Comparison of ENCODE assay signal across 15 mouse cellular contexts in genomic region chr15:7031297-7032043, GRCm38 (mm10). TPM values are rescaled to one million over a fixed set of nuclear protein-coding genes. Genes with fewer than 3 reads are reported as not detected.
DNase-seq lines count a peak whose midpoint lies in the region; ATAC-seq and TF ChIP-seq lines count a peak whose summit lies in the region.
"Had no signal": no experiment of that assay in that cellular context is flagged by ENCODE, and none has a peak within 500 bp of the region (broad histone marks: within the 10 kb centered on the region; RNA-seq: fewer than 3 reads in every experiment).

No protein-coding gene starts in this region.

- H3K27me3 ChIP-seq in limb, embryonic 14.5 days (ENCODE audit: control insufficient read depth, insufficient read depth, low read length): no peaks in the 10 kb centered on the region
- no peaks in the 10 kb centered on the region for H3K27me3 ChIP-seq in limb, embryonic 10.5 days (ENCODE audit: low read depth, poor library complexity, severe bottlenecking)

- intact Hi-C loops in gastrocnemius, adult 2 months (cut with DNase I): no loop called here

- no peak for TF ChIP-seq CTCF in gastrocnemius, adult 2 months (IDR thresholded peaks at IDR 0.05)
- TF ChIP-seq CTCF in brain, embryonic 14.5 days (IDR thresholded peaks at IDR 0.05; ENCODE audit: borderline replicate concordance, extremely low read depth, insufficient read depth, insufficient read length): no peak

- DNase-seq in gastrocnemius, adult 2 months: peak; percentile 75
- no peak for DNase-seq in gastrocnemius, postnatal 4 days (ENCODE audit: low spot score in 2 of 2)
- DNase-seq in limb, embryonic 14.5 days (ENCODE audit: low spot score): peak; percentile 15
- DNase-seq in limb, embryonic 10.5 days (ENCODE audit: low spot score): no peak
- DNase-seq in 416B (ENCODE audit: low read depth): peak; percentile 44
- DNase-seq in brain, embryonic 14.5 days (ENCODE audit: low read depth): peak; percentile 31
- no peak for DNase-seq in frontal cortex, postnatal 36 days (ENCODE audit: low spot score in 2 of 2)
- DNase-seq in frontal cortex, postnatal 14 days (ENCODE audit: low spot score in 2 of 2): no peak
- DNase-seq: adrenal gland, postnatal 10 days; cerebellum, adult 11 months; kidney, adult 18-20 months; right cerebral cortex, postnatal 4 days; thymus, postnatal 36 days had no signal

- no peak overlapping the region for H3K4me2 ChIP-seq in limb, embryonic 14.5 days (replicated peaks; ENCODE audit: low read depth, low read length, severe bottlenecking)

- H3K9me3 ChIP-seq in limb, embryonic 14.5 days (ENCODE audit: control insufficient read depth, low read length): no peaks in the 10 kb centered on the region
- H3K9me3 ChIP-seq in limb, embryonic 10.5 days (replicated peaks): no peaks in the 10 kb centered on the region

- no peak for TF ChIP-seq POLR2A in limb, embryonic 14.5 days (IDR thresholded peaks at IDR 0.05; ENCODE audit: borderline replicate concordance, extremely low read depth, insufficient read depth, insufficient read length)
- no peak for TF ChIP-seq POLR2A in brain, embryonic 14.5 days (IDR thresholded peaks at IDR 0.05; ENCODE audit: borderline replicate concordance, extremely low read depth, insufficient read depth, insufficient read length, poor library complexity, severe bottlenecking)

- ATAC-seq in limb, embryonic 14.5 days (ENCODE audit: low FRiP score, low read depth): no peak
- ATAC-seq: forebrain, embryonic 16.5 days had no signal

- H3K9ac ChIP-seq in limb, embryonic 14.5 days (ENCODE audit: low read depth, low read length, severe bottlenecking): no peak overlapping the region

- H3K27ac ChIP-seq in gastrocnemius, adult 2 months: peak overlapping the region; percentile 83
- no peak overlapping the region for H3K27ac ChIP-seq in limb, embryonic 14.5 days (replicated peaks; ENCODE audit: low read depth, low read length)
- no peak overlapping the region for H3K27ac ChIP-seq in limb, embryonic 10.5 days
- H3K27ac ChIP-seq: macrophage had no signal

- WGBS in limb, embryonic 14.5 days: 36% methylated on average over 6 of the region's 6 CpGs
- 64% methylated on average over 6 of the region's 6 CpGs for WGBS in limb, embryonic 10.5 days

- H3K4me1 ChIP-seq in limb, embryonic 14.5 days (ENCODE audit: control insufficient read depth, insufficient read depth, low read length): peaks cover 8% of the 10 kb centered on the region
- peaks cover 14% of the 10 kb centered on the region for H3K4me1 ChIP-seq in limb, embryonic 10.5 days

- no peak overlapping the region; the same call in 1 of the 2 replicates for H3K4me3 ChIP-seq in gastrocnemius, adult 2 months
- H3K4me3 ChIP-seq in limb, embryonic 14.5 days (replicated peaks; ENCODE audit: low read length): no peak overlapping the region
- H3K4me3 ChIP-seq in limb, embryonic 10.5 days: no peak overlapping the region

- no peaks in the 10 kb centered on the region for H3K36me3 ChIP-seq in limb, embryonic 14.5 days (ENCODE audit: control insufficient read depth, insufficient read depth, low read length)
- no peaks in the 10 kb centered on the region for H3K36me3 ChIP-seq in limb, embryonic 10.5 days

RNA-seq across cellular contexts. Expression of gene Lifr, which starts 58.9 kb away (rescaled TPM):
- 10 to 100 TPM; 66.2 to 83.3 TPM for total RNA-seq in gastrocnemius, adult 2 months (2021)
- total RNA-seq in gastrocnemius, postnatal 4 days (2021): 10 to 100 TPM; 58.4 to 59.1 TPM
- polyA plus RNA-seq in limb, embryonic 14.5 days (2012; rRNA removed): 8.9 and 15.7 TPM in 2 replicates
- 25.2 and 26.7 TPM in 2 replicates for polyA plus RNA-seq in limb, embryonic 14.5 days (2014; fragmentation: Nextera tagmentation; extraction: Ambion mirVana)
- polyA plus RNA-seq in limb, embryonic 10.5 days (2016; fragmentation: Nextera tagmentation; extraction: Ambion mirVana): 12.0 and 12.1 TPM in 2 replicates
- 3.1 and 11.8 TPM in 2 replicates for polyA plus RNA-seq in brain, embryonic 14.5 days (2012; rRNA removed)

Comparison
In these comparisons a context has a peak if more than half of its experiments do, and no peak if none do; other contexts are left out.
1. DNase-seq: peak in gastrocnemius, adult 2 months (single experiment), limb, embryonic 14.5 days (single experiment), 416B (single experiment) and brain, embryonic 14.5 days (single experiment); none in gastrocnemius, postnatal 4 days (0 of 2), limb, embryonic 10.5 days (single experiment), frontal cortex, postnatal 36 days (0 of 2) and frontal cortex, postnatal 14 days (0 of 2).